Mouse (Mus musculus) induced T-regulatory cell, adult 2 months (primary cell): ENCODE measurements around the gene Atad5.
A peak's percentile ranks its signal among the peaks of the same experiment; 100 is the strongest.

ENCODE experiments used
- DNase-seq: peaks from one replicate; pipeline ENCODE4 v3.0.0-alpha.2; 2012; ENCODE audit warnings: low read depth

Atad5 gene

GRCm38 (mm10) chr11:80088917-80089816 lies at the start of gene Atad5:
Gene Atad5 (plus strand): TSS chr11:80089400.
- peak; percentile 95 for DNase-seq

DNA sequence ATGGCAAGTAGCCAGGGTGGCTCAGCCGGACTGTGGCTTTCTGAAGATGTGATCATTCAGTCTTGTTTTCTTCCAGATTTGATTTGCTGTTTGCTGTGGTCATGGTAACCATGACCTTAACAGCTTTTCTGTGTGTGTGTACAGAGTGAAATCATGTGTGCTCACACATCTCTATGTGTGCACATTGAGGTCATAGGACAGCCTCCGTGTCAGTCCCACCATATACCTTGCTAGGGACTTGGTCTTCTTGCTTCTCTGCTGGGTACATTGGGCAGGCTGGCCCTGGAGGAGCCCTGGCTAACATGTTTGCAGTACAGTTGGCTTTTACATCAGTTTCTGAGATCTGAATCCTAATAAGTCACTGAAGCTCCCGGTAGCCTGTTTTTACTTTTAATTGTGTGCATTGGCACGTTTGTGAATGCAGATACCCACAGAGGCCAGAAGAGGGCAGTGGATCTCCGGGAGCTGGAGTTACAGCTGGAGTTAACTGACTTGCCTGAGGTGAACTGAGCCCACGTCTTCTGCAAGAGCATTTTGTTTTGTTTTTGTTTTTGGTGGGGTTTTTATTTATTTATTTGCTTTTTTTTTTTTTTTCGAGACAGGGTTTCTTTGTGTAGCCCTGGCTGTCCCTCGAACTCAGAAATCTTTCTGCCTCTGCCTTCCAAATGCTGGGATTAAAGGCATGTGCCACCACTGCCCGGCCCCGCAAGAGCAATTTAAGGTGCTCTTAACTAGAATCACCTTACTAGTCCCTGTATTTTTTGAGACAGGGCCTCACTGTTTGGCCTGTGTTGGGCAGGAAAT lies 46.4 kb upstream of the Atad5 start:
- peak; percentile 82 for DNase-seq

DNA sequence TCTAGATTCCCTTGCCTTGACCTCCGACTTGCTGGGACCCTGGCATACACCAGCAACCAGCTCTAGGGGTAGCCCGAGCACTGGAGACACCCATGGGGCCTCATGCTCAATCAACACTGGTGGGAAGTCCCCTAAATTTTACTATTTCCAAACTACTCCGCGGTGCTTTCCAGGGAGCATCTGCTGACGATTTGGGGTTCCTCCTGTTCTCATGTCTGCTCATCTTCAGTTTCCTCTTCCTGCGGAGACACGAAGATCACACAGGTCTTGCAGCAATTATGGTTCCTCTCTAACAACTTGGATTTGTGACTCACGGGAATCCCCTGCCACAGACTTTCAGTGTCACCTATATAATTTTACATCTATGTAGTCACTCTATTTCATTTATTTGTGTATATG lies 45.8 kb upstream of the Atad5 start:
- peak; percentile 80 for DNase-seq

- no peak for DNase-seq
Measured at GRCm38 (mm10) chr11:80046856-80047255, 42.3 kb upstream of the Atad5 start.

DNA sequence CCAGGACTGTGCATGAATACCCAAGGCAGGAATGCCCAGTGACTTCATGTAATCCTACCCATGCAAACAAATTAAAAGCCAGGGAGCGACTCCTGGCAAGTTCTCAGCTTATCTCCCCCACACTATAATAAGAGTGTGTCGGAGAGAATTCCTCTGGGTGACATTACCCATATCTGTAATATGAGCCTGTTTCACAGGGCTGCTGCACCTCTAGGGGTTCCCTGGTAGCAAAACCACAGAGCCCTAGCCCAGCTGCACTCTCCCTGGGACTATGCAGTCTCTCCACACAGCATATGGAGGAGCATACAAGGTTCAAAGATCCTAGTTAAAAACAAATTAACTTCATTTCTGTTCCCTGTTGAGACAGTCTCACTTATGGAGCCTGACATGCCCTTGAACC lies 39.1 kb upstream of the Atad5 start:
- no peak for DNase-seq

DNA sequence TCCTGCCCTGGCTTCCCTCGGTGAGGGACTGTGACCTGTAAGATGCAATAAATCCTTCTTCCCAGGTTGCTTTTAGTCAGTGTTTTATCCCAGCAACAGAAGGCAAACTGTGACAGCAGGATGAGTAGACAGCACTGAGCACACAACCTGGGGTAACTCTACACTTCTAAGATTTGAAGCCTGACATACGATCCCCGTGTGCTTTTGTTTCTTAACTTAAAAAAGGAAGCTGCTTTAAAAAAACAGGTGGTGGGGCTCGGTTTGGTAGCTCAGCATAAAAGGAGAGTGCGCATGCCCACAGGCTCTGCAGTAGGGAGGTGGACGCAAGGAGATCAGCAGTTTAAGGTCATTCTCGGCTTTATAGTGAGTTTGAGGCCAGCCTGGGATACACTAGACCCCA lies 36.7 kb upstream of the Atad5 start:
- no peak for DNase-seq

GRCm38 (mm10) chr11:80053171-80053570 lies 36.0 kb upstream of the Atad5 start:
- no peak for DNase-seq

GRCm38 (mm10) chr11:80054659-80055058 lies 34.5 kb upstream of the Atad5 start:
- DNase-seq = no peak

GRCm38 (mm10) chr11:80056141-80056540 lies 33.1 kb upstream of the Atad5 start:
- DNase-seq = no peak

GRCm38 (mm10) chr11:80062159-80062558 lies 27.0 kb upstream of the Atad5 start:
- DNase-seq = no peak

GRCm38 (mm10) chr11:80066373-80066772 lies 22.8 kb upstream of the Atad5 start:
- DNase-seq = peak; percentile 40

DNA sequence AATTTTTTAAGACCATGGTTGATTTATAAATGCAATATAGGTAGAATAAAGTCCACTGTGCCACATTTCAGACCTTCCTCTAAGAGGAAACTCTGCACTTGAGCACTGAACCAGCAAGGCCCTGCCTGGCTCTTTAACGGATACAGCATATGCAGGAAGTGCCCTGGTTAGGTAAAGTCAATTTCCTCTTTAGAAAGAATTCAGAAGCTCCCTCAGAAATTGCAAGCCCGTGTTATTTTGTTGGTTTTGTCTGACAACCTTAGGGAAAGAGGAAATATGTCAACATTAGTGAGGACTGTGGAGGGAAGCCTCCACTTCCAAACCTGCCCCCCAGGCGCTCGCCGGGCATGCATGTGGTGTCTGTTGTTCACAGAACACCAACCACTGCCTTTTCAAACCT lies 21.6 kb upstream of the Atad5 start:
- DNase-seq = peak; percentile 70

DNA sequence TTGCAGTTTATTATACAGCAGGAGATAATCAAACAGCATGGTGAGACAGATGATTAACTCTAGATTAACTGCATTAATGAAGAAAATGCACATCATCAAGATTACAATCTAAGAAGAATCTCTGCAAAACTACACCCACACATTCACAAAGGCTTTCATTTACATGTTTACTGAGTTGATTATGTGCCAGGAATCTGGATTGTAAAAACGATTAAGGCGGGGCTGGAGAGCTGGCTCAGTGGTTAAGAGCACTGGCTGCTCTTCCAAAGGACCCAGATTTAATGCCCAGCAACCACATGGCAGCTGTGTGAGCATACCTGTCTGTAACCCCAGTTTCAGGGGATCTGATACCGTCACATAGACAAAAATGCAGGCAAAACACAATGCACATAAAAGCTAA lies 19.4 kb upstream of the Atad5 start:
- no peak for DNase-seq

GRCm38 (mm10) chr11:80071039-80071438 lies 18.2 kb upstream of the Atad5 start:
- DNase-seq = no peak

DNA sequence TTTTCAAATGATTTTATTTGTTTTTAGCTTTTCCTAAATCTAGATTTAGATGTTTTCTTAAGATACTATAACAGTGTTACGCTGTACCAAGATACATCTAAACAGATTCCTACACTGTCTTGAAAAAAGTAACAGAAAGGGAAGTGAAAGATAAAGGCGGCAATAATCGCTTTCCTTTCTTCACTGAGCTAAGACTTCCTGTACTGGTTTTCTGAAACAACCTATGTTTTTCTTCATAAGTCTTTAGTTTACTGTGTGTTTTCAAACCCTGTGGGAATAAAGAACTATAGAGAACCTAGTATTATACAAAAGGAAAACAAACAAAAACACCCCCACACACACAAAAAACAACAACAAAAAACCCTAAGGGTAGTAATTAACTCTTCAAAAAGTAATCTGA lies 16.8 kb upstream of the Atad5 start:
- peak; percentile 71 for DNase-seq

DNA sequence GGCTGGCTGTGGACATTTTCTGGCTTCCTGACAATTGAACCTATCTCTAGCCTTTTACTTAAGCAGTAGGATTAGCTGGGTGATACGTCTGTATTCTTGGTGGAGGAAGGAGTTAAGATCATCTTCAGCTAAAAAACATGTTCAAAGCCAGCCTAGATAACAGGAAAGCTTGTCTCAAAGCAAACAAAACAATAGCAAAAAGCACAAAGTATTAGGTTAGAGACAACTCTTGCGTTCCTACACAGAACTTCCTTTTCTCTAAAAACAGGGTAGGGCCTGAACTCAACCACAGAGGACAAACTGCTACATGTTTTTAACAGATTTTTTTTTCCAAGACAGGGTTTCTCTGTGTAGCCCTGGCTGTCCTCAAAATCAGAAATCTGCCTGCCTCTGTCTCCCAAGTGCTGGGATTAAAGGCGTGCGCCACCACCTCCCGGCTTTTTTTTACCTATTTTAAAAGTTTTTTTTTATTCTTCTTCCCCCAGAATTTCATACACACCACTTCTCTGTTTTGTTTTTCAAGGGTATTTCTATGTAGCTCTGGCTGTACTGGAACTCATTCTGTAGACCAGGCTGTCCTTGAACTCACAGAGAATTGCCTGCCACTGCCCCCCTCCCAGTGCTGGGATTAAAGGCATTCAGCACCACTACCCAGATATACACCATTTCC lies 13.5 kb upstream of the Atad5 start:
- peak; percentile 76 for DNase-seq

DNA sequence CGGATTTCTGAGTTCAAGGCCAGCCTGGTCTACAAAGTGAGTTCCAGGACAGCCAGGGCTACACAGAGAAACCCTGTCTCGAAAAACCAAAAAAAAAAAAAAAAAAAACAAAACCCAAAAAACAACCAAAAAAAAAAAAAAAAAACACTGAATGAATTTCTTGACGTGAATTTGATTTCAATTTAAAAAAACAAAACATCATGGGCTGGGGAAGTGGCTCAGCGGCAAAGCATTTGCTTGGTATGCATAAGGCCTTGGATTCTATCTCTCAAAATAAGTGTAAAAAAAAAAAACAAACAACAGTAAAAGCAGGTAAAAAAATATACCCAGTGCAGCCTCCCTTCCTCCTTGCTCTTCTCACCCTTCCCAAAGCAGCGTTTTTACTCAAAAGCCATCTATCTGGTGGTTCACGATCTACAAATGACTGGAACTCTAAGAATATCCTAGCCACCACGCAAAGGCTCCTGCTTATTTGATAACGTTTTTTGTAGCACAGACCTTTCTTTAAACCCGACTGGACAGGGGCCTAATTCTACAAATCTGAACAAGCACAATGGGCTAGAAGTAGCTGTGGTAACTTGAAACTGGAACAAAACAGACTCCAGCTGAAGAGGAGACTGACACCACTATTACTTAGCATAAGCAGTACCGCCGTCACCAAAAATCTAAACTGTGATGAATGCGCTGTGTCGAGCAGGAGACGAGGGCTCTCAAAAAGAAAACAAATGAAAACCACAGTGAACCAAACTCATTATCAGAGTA lies 11.2 kb upstream of the Atad5 start:
- peak; percentile 76 for DNase-seq

DNA sequence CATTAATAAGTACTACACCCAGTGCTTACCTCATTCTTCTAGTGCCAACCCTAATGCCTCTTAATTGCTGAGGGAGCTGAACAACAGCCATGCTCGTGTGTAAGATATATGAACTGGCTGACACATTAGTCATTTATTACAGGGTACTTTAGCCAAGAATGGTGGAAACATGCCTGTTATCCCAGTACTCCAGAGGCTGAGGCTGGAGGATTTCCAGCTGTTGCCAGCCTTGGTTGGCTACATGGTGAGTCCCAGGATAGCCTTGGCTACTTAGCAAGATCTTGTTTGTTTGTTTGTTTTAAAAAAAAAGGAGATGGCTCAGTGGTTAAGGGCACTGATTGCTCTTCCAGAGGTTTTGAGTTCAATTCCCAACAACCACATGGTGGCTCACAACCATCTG lies 10.4 kb upstream of the Atad5 start:
- no peak for DNase-seq

GRCm38 (mm10) chr11:80079751-80080150 lies 9.4 kb upstream of the Atad5 start:
- peak; percentile 46 for DNase-seq

GRCm38 (mm10) chr11:80080381-80080825 lies 8.8 kb upstream of the Atad5 start:
- DNase-seq = no peak

DNA sequence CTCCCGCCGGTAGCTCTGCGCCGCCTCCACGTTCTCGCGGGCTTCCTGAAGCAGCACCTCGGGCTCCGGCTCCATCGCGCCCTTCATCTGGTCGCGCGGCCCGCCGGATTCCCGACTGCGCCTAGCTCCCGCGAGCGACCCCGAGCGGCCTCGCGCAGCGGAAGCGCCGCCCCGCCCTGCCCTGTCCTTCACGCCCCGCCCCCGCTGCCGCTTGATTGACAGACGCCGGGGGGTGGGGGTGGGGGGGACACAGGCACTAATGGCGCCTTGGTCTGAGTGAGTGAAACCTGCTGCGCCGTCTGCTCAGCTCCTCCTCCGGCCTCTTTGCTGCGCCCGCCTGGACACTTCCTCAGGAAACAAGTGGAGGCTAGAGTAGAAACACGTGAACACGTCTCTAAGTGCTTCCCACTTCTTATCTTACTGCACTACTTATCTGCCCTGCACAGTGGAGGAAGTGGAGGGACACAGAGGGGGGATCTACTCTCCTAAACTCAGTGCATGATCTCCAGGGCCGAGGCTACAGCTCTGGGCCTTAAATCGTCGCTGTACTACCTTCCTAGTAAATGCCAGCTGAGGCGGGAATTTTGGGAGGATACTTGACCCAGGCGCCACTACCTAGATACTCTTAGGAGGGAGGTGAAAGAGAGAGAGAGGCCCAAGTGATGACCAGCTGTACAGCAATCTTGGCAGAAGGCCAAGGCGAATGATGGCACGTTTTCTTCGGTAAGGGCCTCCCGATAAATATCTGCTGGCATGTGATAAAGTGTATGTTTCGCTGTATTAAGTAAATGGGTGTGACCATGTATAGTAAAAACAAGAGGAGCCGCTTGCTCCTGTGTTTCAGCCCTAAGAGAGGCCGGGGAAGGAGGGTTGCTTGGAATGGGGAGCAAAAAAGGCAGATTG lies 8.1 kb upstream of the Atad5 start, which contains the start of gene Crlf3:
Gene Crlf3, minus strand, starts transcription at position 166 of the 903 bp plus-strand sequence.
- DNase-seq = peak; percentile 96
